Mouse (Mus musculus): Measurements from ENCODE around the gene Tceanc2. TPM values are rescaled to one million over a fixed set of nuclear protein-coding genes. Genes with fewer than 3 reads are reported as not detected.

Gene Tceanc2
- polyA plus RNA-seq, 1 experiment: 10.0 TPM

GRCm38 (mm10) chr4:107211936-107212335, 33.0 kb upstream of the Tceanc2 start:
- no peak for DNase-seq
- TF ChIP-seq POLR2A (IDR thresholded peaks at IDR 0.05; ENCODE audit: low read depth, low read length) (no peak), CTCF (conservative IDR thresholded peaks at IDR 0.05; ENCODE audit: insufficient read depth, insufficient read length, low read depth, low read length) (no peak)
- WGBS: 86% methylated on average over 5 of the region's 5 CpGs
- no peaks in the 10 kb centered on the region for H3K36me3 ChIP-seq (ENCODE audit: control insufficient read depth, insufficient read depth, low read length)
- H3K27me3 ChIP-seq (replicated peaks; ENCODE audit: control insufficient read depth, insufficient read depth, low read length): no peaks in the 10 kb centered on the region
- H3K4me1 ChIP-seq (ENCODE audit: control insufficient read depth, insufficient read depth, low read length): no peaks in the 10 kb centered on the region
- no peak overlapping the region for H3K27ac ChIP-seq (ENCODE audit: insufficient read depth, low read depth, low read length)
- H3K4me3 ChIP-seq (ENCODE audit: insufficient read depth, low read depth, low read length): no peak overlapping the region

GRCm38 (mm10) chr4:107211465-107211864, 32.5 kb upstream of the Tceanc2 start:
- H3K36me3 ChIP-seq (ENCODE audit: control insufficient read depth, insufficient read depth, low read length): no peaks in the 10 kb centered on the region
- no peaks in the 10 kb centered on the region for H3K4me1 ChIP-seq (ENCODE audit: control insufficient read depth, insufficient read depth, low read length)
- TF ChIP-seq CTCF (conservative IDR thresholded peaks at IDR 0.05; ENCODE audit: insufficient read depth, insufficient read length, low read depth, low read length) (no peak), POLR2A (IDR thresholded peaks at IDR 0.05; ENCODE audit: low read depth, low read length) (no peak)
- 84% methylated on average over 4 of the region's 4 CpGs for WGBS
- H3K4me3 ChIP-seq (ENCODE audit: insufficient read depth, low read depth, low read length): no peak overlapping the region
- DNase-seq: no peak
- H3K27me3 ChIP-seq (replicated peaks; ENCODE audit: control insufficient read depth, insufficient read depth, low read length): no peaks in the 10 kb centered on the region
- H3K27ac ChIP-seq (ENCODE audit: insufficient read depth, low read depth, low read length): no peak overlapping the region

GRCm38 (mm10) chr4:107210483-107211097, 31.7 kb upstream of the Tceanc2 start:
- no peak overlapping the region for H3K27ac ChIP-seq (ENCODE audit: insufficient read depth, low read depth, low read length)
- TF ChIP-seq CTCF (conservative IDR thresholded peaks at IDR 0.05; ENCODE audit: insufficient read depth, insufficient read length, low read depth, low read length) (no peak), POLR2A (IDR thresholded peaks at IDR 0.05; ENCODE audit: low read depth, low read length) (no peak)
- DNase-seq: no peak
- H3K36me3 ChIP-seq (ENCODE audit: control insufficient read depth, insufficient read depth, low read length): no peaks in the 10 kb centered on the region
- H3K27me3 ChIP-seq (replicated peaks; ENCODE audit: control insufficient read depth, insufficient read depth, low read length): no peaks in the 10 kb centered on the region
- no peaks in the 10 kb centered on the region for H3K4me1 ChIP-seq (ENCODE audit: control insufficient read depth, insufficient read depth, low read length)
- 55% methylated on average over 5 of the region's 5 CpGs for WGBS
- no peak overlapping the region for H3K4me3 ChIP-seq (ENCODE audit: insufficient read depth, low read depth, low read length)

GRCm38 (mm10) chr4:107208880-107209279, 30.0 kb upstream of the Tceanc2 start, which contains the start of gene Ldlrad1:
Gene Ldlrad1, plus strand, starts transcription at chr4:107209180.
- no peak within 1 kb of the TSS for H3K27ac ChIP-seq (ENCODE audit: insufficient read depth, low read depth, low read length)
- DNase-seq: no peak
- peaks cover 1% of the 10 kb centered on the region; the same call in 1 of the 2 replicates for H3K36me3 ChIP-seq (ENCODE audit: control insufficient read depth, insufficient read depth, low read length)
- no peaks in the 10 kb centered on the region for H3K4me1 ChIP-seq (ENCODE audit: control insufficient read depth, insufficient read depth, low read length)
- WGBS: 62% methylated on average over 3 of the region's 3 CpGs
- no peak for TF ChIP-seq POLR2A (IDR thresholded peaks at IDR 0.05; ENCODE audit: low read depth, low read length)
- TF ChIP-seq CTCF (conservative IDR thresholded peaks at IDR 0.05; ENCODE audit: insufficient read depth, insufficient read length, low read depth, low read length): no peak
- H3K27me3 ChIP-seq (replicated peaks; ENCODE audit: control insufficient read depth, insufficient read depth, low read length): no peaks in the 10 kb centered on the region
- H3K4me3 ChIP-seq (ENCODE audit: insufficient read depth, low read depth, low read length): no peak within 1 kb of the TSS

GRCm38 (mm10) chr4:107207016-107207415, 28.1 kb upstream of the Tceanc2 start:
- no peak overlapping the region for H3K27ac ChIP-seq (ENCODE audit: insufficient read depth, low read depth, low read length)
- WGBS: 98% methylated on average over 2 of the region's 2 CpGs

GRCm38 (mm10) chr4:107203001-107203400, 24.1 kb upstream of the Tceanc2 start:
- TF ChIP-seq CTCF (conservative IDR thresholded peaks at IDR 0.05; ENCODE audit: insufficient read depth, insufficient read length, low read depth, low read length): no peak
- no peak for TF ChIP-seq POLR2A (IDR thresholded peaks at IDR 0.05; ENCODE audit: low read depth, low read length)
- no peak overlapping the region for H3K27ac ChIP-seq (ENCODE audit: insufficient read depth, low read depth, low read length)
- H3K36me3 ChIP-seq (ENCODE audit: control insufficient read depth, insufficient read depth, low read length): peaks cover 3% of the 10 kb centered on the region
- no peak overlapping the region for H3K4me3 ChIP-seq (ENCODE audit: insufficient read depth, low read depth, low read length)
- DNase-seq: no peak
- H3K4me1 ChIP-seq (ENCODE audit: control insufficient read depth, insufficient read depth, low read length): no peaks in the 10 kb centered on the region
- no peaks in the 10 kb centered on the region for H3K27me3 ChIP-seq (replicated peaks; ENCODE audit: control insufficient read depth, insufficient read depth, low read length)
- 71% methylated on average over 7 of the region's 7 CpGs for WGBS

More at GRCm38 (mm10) chr4:107207016-107207415, 28.1 kb upstream of the Tceanc2 start:
- Histone ChIP-seq H3K4me1 (ENCODE audit: control insufficient read depth, insufficient read depth, low read length) (no peaks in the 10 kb centered on the region), H3K36me3 (ENCODE audit: control insufficient read depth, insufficient read depth, low read length) (peaks cover 1% of the 10 kb centered on the region; the same call in 1 of the 2 replicates), H3K27me3 (replicated peaks; ENCODE audit: control insufficient read depth, insufficient read depth, low read length) (no peaks in the 10 kb centered on the region), H3K4me3 (ENCODE audit: insufficient read depth, low read depth, low read length) (no peak overlapping the region)
- DNase-seq: no peak
- TF ChIP-seq CTCF (conservative IDR thresholded peaks at IDR 0.05; ENCODE audit: insufficient read depth, insufficient read length, low read depth, low read length) (no peak), POLR2A (IDR thresholded peaks at IDR 0.05; ENCODE audit: low read depth, low read length) (no peak)

- H3K27ac ChIP-seq (ENCODE audit: insufficient read depth, low read depth, low read length): no peak overlapping the region
- WGBS: 91% methylated on average over 3 of the region's 3 CpGs
- TF ChIP-seq CTCF (conservative IDR thresholded peaks at IDR 0.05; ENCODE audit: insufficient read depth, insufficient read length, low read depth, low read length): no peak
- TF ChIP-seq POLR2A (IDR thresholded peaks at IDR 0.05; ENCODE audit: low read depth, low read length): no peak
- no peak for DNase-seq
- no peaks in the 10 kb centered on the region for H3K27me3 ChIP-seq (replicated peaks; ENCODE audit: control insufficient read depth, insufficient read depth, low read length)
- H3K4me1 ChIP-seq (ENCODE audit: control insufficient read depth, insufficient read depth, low read length): no peaks in the 10 kb centered on the region
- peaks cover 4% of the 10 kb centered on the region for H3K36me3 ChIP-seq (ENCODE audit: control insufficient read depth, insufficient read depth, low read length)
- no peak overlapping the region for H3K4me3 ChIP-seq (ENCODE audit: insufficient read depth, low read depth, low read length)
Observed at GRCm38 (mm10) chr4:107201779-107202178, 22.9 kb upstream of the Tceanc2 start.
